Mouse (Mus musculus) stomach, embryonic 15.5 days (tissue): ENCODE data around the gene Vmn1r65. TPM values are rescaled to one million over a fixed set of nuclear protein-coding genes. Genes with fewer than 3 reads are reported as not detected.
"Not testable (repeated sequence)": the region's sequence is repeated elsewhere in the genome, so short reads cannot be mapped to it uniquely, and the experiment has no call there.

Source experiments
- ATAC-seq: fragments of 200-750 bp; cut with Nextera tagmentation; 2 replicates; pipeline ENCODE4 v1.8.0; 2017; ENCODE audit warnings: low read depth, moderate number of reproducible peaks, moderate TSS enrichment; ENCODE audit not compliant: insufficient read depth, low FRiP score
- H3K27ac ChIP-seq: fragments of 300-500 bp; sonication (generic); 2 replicates; pipeline ENCODE4 v1.5.1; 2015; ENCODE audit warnings: mild to moderate bottlenecking, inconsistent platforms
- H3K27me3 ChIP-seq: fragments of 300-500 bp; sonication (generic); replicated peaks from 2 replicates; pipeline ENCODE4 v1.6.1; 2015; ENCODE audit warnings: inconsistent platforms
- H3K36me3 ChIP-seq: fragments of 300-500 bp; sonication (generic); 2 replicates; pipeline ENCODE4 v1.6.1; 2015; ENCODE audit warnings: inconsistent platforms
- H3K4me1 ChIP-seq: fragments of 300-500 bp; sonication (generic); 2 replicates; pipeline ENCODE4 v1.6.1; 2015; ENCODE audit warnings: inconsistent platforms
- H3K4me2 ChIP-seq: fragments of 300-500 bp; sonication (generic); 2 replicates; pipeline ENCODE4 v1.6.1; 2015; ENCODE audit warnings: mild to moderate bottlenecking, inconsistent platforms
- H3K4me3 ChIP-seq: fragments of 300-500 bp; sonication (generic); replicated peaks from 2 replicates; pipeline ENCODE4 v1.5.1; 2015; ENCODE audit warnings: inconsistent platforms
- H3K9ac ChIP-seq: fragments of 300-500 bp; sonication (generic); 2 replicates; pipeline ENCODE4 v1.6.1; 2015; ENCODE audit warnings: inconsistent platforms
- H3K9me3 ChIP-seq: fragments of 300-500 bp; sonication (generic); 2 replicates; pipeline ENCODE4 v1.6.1; 2016; ENCODE audit warnings: inconsistent platforms
- WGBS: fragments of 180-500 bp; shearing (Covaris S2); methylation state at CpG from one replicate; pipeline ENCODE4 v1.1.7; 2015; 5-methylcytosine and 5-hydroxymethylcytosine counted together
- polyA plus RNA-seq: library from polyadenylated mRNA; unstranded; fragments of >200 nt; fragmentation: Nextera tagmentation; extraction: Ambion mirVana; gene quantifications from 2 replicates; pipeline ENCODE4 v1.2.1, GENCODE M21; 2015

The Vmn1r65 gene
- not detected in 2 replicates for polyA plus RNA-seq

DNA sequence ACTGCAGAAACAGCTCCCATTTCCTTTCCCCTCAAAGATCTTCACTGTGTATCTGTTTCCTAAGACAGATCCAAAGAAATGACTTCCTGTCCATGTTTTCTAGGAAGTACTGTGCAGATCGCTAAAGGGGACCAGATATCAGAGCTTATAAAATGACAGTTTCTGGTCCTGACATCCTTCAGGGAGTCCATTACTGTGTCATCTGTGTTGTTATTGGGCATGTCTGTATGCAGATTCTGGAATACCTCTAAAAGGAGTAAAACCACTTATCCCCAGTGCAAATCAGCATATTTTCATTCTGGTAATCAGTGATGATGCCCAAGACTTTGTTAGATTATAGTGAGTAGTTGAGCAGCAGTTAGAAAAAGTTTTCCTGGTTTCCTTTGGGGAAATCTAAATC, at the start of gene Vmn1r65:
TSS of gene Vmn1r65 (minus strand) at position 101 of the 400 bp plus-strand sequence.
- WGBS: 92% methylated on average over 1 of the region's 1 CpGs
- H3K9ac ChIP-seq: no peak within 1 kb of the TSS
- H3K9me3 ChIP-seq: peaks cover 5% of the 10 kb centered on the region; the same call in 1 of the 2 replicates
- no peak within 1 kb of the TSS for H3K4me2 ChIP-seq
- no peaks in the 10 kb centered on the region for H3K27me3 ChIP-seq
- no peak within 1 kb of the TSS for H3K4me3 ChIP-seq
- no peaks in the 10 kb centered on the region for H3K4me1 ChIP-seq
- H3K36me3 ChIP-seq: no peaks in the 10 kb centered on the region
- no peak within 1 kb of the TSS for H3K27ac ChIP-seq
- no peak for ATAC-seq

GRCm38 (mm10) chr7:6044861-6045260, 34.1 kb upstream of the Vmn1r65 start, which contains the start of gene Nlrp4c:
Gene Nlrp4c, plus strand, starts transcription at chr7:6045161.
- Histone ChIP-seq H3K27ac (no peak within 1 kb of the TSS), H3K4me2 (no peak within 1 kb of the TSS), H3K4me3 (no peak within 1 kb of the TSS), H3K36me3 (no peaks in the 10 kb centered on the region), H3K4me1 (no peaks in the 10 kb centered on the region), H3K9ac (no peak within 1 kb of the TSS), H3K9me3 (no peaks in the 10 kb centered on the region), H3K27me3 (no peaks in the 10 kb centered on the region)
- ATAC-seq: no peak
- 82% methylated on average over 11 of the region's 11 CpGs for WGBS

DNA sequence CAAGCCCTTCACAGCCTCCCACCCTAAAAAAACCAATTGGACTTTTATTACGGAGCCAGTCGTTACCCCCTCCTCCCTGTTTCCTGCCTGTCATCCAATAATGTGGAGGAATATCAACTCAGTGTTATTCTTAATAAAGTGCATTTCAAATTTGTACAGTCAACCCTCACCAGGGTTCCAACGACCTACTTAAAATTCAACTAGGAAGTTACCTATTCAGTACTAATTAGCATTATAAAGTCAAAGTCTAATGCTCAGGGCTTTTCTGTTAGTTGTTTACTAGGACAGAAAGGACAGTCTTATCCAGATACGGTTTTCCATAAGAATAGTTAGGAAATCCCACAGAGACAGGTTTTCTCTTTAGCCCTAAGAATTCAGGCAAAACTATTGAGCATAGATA, 28.4 kb downstream of the Vmn1r65 start:
- H3K9me3 ChIP-seq, H3K36me3 ChIP-seq, H3K4me3 ChIP-seq, H3K27ac ChIP-seq, H3K4me2 ChIP-seq, H3K4me1 ChIP-seq, H3K9ac ChIP-seq, ATAC-seq, H3K27me3 ChIP-seq: not testable (repeated sequence)
- WGBS: 88% methylated on average over 4 of the region's 4 CpGs

DNA sequence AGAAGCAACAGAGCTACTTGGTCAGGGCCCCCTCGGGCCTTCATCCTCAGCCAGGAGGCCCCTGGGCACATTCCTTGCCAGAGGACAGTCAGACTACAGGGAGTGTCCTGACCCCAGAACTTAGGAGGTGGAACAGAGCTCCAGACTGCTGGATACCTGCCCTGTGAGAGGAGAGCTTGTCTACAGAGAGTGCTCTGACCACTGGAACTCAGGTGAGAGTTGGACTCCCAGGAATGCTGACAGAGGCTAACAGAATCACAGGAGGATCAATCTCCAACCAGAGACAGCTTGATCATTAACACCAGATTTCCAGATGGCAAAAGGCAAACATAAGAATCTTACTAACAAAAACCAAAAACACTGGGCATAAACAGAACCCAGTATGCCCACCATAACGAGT, 38.3 kb downstream of the Vmn1r65 start:
- H3K27ac ChIP-seq, H3K9me3 ChIP-seq, H3K4me3 ChIP-seq, H3K4me1 ChIP-seq, H3K27me3 ChIP-seq, H3K36me3 ChIP-seq, ATAC-seq, H3K4me2 ChIP-seq, H3K9ac ChIP-seq: not testable (repeated sequence)
- WGBS: 71% methylated on average over 2 of the region's 2 CpGs

Other genes with a start within 250 kb of the Vmn1r65 start
- gene Vmn1r63, start 205.6 kb downstream of the Vmn1r65 start, polyA plus RNA-seq: not detected in 2 replicates
- not detected in 2 replicates for gene Vmn1r64, start 126.5 kb downstream of the Vmn1r65 start, polyA plus RNA-seq
- gene Nlrp4c, start 34.2 kb upstream of the Vmn1r65 start, polyA plus RNA-seq: not detected in 2 replicates
- 26.0 and 28.1 TPM in 2 replicates for gene Zfp787, start 145.0 kb upstream of the Vmn1r65 start, polyA plus RNA-seq
- 46.8 and 49.6 TPM in 2 replicates for gene Zfp444, start 161.2 kb upstream of the Vmn1r65 start, polyA plus RNA-seq
- not detected in 2 replicates for gene Galp, start 186.1 kb upstream of the Vmn1r65 start, polyA plus RNA-seq
- gene Zscan5b, start 211.3 kb upstream of the Vmn1r65 start, polyA plus RNA-seq: not detected in 2 replicates
- gene Epp13, start 241.7 kb upstream of the Vmn1r65 start, polyA plus RNA-seq: not detected in 2 replicates